Mouse (Mus musculus): ENCODE measurements around the gene Slit2.

- TF ChIP-seq POLR2A (IDR thresholded peaks at IDR 0.05; ENCODE audit: borderline replicate concordance, extremely low read depth, low read depth, low read length): no peak
- TF ChIP-seq CTCF (IDR thresholded peaks at IDR 0.05; ENCODE audit: insufficient read depth, low read length): no peak
Observed at GRCm38 (mm10) chr5:48345095-48345982, 362.4 kb downstream of the Slit2 start.
